Mouse (Mus musculus): ENCODE measurements around the gene Foxj2.

Foxj2 gene

DNA sequence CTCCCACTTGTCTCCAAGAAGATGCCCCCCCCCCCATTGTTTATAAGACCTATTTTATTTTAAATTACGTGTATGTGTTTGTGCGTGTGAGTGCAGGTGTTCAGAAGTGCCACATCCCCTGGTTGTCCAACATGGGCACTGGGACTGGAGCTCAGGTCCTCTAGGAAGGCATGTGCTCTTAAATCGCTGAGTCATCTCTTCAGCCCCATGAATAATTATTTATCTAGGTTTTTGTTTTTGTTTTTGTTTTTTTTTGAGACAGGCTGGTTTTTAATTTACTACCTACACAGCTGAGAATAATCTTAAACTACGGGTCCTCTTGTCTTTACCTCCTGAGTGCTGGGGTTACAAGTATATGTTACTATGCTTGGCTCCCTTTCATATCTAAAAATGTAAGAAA lies 6.1 kb upstream of the Foxj2 start:
- DNase-seq (ENCODE audit: low spot score), result no peak

DNA sequence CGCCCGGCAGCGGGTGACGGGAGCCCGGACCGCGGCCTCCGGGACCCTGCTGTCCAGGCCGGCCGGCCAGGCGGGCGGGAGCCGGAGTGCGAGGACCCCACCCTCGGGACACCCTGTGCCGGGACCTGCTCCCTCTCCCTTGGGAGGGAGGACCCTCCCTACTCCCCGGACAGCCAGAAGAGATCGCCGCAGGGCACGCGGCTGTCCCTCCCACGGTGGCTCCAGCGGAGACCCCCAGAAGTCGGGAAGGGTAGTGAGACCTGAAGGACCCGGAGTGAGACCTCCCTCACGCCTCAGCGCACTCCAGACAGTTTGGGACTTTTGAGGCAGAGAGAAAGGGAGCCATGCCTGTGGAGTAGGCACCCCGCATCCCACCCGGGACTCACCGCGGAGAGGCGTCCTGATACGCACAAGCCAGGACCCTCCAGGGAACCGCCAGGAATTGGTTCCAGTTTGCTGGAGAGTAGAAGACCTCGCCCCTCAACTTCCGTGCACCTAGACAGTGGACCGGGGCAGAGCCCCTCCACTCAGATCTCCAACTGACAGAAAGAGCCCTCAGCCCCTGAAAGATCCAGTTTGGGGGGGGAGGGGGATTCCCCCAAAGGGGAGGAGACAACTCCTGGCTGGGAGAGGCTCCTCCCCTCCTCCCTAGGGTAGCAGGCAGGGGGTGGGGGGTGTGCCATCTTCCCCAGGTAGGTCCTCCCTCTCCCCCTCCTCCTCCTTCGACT lies 521 bp downstream of the Foxj2 start:
- no peak for DNase-seq (ENCODE audit: low spot score)

DNA sequence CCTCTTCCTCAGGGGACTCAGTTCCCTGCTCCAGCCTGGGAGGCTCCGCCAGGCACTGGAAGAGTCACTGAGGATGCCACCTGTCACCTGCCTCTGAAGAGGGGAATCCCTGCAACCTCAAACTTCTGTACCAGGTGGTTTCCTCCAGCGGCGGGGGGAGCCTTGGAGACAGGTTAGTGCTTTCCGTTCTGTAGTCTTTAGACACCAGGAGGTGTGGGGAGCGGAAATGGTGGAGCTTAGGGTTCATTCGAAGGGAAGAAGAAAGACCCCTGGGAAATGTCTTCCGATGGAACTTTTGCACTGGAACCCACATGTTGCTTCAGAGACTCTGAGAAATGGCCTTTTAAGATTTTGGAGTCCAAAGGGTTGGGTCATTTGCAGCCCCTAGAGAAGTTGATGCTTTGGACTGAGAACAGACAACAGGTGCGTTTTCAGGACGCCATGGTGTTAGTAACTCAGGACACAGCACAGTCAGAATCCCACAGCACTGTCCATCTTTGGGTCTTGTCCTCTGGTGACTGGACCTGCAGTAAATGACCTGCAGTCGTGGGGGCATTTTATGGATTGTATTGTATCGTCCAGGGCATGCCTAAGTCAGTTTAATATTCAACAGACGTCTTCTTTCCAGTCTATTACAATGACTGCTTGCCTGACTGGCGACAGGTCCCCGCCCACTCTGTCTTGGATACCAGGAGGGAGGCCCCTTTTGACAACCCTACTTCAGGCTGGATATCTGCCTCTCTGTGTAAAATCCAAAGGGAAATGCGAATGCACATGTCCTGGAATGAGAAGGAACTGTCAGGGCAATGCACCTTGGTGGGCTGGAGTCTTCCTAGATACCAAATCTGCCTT lies 1.3 kb downstream of the Foxj2 start:
- DNase-seq (ENCODE audit: low spot score), result no peak

DNA sequence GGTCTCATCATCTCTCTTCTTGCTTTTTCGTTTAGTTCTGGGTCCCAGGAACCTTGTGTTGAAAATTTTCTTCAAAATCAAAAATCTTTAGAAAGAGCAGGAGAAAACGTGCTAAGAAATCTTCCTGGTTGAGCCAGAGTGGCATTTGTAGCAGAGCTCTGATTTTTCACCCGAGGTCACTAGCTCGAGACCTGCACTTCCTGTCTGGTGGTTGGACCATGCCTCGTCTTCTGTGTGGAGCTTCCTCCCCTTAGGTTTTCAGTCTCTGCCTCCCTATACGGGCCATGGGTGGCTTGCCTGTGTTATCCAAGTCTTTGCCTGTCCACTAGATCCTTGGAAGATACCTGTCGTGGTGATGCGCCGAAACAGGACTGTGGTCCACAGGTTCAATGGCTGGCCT lies 2.1 kb downstream of the Foxj2 start:
- DNase-seq (ENCODE audit: low spot score), result no peak

DNA sequence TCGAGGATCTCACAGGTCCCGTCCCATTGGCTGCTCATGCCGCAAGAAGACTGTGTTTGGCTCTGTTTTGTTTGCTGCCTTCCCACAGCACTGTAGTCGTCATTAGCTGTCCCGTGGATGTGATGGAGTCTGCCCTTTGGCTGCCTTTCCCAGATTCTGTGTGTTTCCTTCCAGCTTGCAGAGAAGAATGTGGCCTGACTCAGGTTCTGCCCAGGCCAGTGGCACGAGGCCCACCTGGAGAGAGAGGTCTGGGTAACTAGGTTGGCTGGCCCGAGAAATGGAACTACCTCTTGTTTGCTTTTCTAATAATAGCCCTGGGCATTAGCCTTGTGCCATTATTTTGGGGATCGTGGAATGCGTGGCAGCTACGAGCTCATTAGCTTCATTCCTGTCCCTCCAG lies 4.4 kb downstream of the Foxj2 start:
- DNase-seq (ENCODE audit: low spot score), result peak; percentile 73

DNA sequence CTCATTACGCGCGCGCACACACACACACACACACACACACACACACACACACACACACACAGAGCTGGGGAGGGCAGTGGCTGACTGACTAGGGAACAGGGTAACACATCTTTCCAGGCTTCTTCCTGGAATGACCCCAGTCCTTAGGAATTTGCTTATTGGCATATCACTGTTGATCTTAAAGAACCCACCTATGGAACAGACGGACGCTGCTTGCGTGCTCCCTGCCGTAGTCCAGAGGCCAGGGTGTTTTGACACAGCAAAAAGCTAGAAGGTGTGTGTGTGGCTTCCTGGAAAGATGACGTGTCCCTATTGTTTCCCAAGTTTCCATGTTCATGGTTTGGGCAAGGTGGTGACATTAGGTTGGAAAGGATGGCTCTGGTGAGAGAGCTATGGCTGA lies 5.5 kb downstream of the Foxj2 start:
- DNase-seq (ENCODE audit: low spot score), result no peak

DNA sequence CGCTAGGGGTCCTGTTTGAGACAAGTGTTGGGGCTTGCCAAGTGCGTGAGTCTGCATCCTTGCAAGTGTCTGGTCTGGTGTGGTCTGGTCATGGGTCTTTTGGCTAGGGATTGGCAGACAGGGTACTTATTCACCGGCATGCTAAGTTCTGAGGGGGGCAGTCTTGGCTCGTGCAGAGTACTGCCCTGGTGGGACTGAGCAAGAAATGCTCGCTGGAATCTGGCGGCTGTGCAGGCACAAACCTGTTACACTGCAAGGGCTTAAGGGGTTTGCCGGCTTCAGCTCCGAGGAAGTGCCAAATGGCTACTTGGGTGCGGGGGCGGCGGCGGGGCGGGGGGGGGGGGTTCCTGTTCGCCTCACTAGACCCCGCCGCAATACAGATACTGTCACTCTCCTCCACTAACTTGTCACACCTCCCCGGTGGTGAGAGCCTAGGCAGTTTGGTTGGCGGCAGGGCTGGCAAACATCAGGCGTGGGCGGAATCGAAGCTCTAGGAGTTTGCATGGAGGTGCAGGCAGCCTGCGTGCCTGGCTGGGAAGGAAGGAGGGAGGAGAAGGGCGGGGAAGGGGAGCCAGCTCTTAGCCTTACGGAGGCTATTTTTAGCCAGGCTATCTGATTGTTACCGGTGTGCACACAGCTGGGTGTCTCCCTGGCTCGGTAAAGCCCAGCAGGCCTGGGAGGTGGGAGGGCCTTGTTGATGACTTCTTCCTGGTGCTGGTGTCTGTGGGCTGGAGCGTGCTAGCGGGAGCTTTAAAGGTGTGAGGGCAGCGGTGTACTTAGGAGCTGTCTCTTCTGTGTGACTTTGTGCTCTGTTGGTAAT lies 6.4 kb downstream of the Foxj2 start:
- DNase-seq (ENCODE audit: low spot score), result peak; percentile 67

DNA sequence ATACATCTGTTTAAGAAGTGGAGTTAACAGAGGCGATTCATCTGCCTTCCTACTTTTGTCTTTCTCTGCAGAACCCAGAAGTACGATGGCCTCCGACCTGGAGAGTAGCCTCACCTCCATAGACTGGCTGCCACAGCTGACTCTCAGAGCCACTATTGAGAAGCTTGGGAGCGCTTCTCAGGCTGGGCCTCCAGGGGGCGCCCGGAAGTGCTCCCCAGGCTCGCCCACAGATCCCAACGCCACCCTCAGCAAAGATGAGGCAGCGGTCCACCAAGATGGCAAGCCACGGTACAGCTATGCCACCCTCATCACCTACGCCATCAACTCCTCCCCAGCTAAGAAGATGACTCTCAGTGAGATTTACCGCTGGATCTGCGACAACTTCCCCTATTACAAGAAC lies 8.4 kb downstream of the Foxj2 start:
- no peak for DNase-seq (ENCODE audit: low spot score)

DNA sequence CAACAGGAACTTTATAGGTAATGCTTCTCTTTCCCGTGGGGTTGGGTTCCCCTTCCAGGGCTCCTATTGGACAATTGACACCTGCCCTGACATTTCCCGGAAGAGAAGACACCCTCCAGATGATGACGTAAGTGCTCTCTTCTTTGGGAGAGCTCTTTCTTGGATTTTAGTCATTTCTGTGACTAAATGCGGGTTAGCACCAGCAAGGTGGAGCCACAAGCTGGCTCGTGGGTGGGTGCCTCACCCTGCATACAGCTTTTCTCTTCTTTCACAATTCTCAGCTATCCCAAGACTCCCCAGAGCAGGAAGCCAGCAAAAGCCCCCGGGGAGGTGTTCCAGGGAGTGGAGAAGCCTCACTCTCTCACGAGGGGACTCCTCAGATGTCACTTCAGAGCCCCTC lies 13.2 kb downstream of the Foxj2 start:
- no peak for DNase-seq (ENCODE audit: low spot score)

DNA sequence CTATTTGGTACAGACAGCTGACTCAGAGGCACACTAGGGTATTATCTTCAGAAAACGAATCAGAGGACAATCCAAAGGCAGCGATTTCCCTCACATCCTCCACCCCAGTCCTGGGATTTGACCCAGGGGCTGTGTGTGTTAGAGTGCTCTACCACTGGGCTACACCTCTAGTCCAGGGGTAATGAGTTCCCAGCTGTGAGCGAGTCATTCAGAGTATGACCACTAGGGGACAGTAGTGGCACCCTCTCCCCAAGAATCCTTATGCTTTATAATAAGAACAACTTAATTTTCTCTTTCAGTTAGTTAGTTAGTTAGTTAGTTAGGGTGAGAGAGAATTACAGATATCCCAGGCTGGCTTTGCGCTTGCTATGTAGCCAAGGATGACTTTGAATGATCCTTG lies 14.7 kb downstream of the Foxj2 start:
- peak; percentile 66 for DNase-seq (ENCODE audit: low spot score)

DNA sequence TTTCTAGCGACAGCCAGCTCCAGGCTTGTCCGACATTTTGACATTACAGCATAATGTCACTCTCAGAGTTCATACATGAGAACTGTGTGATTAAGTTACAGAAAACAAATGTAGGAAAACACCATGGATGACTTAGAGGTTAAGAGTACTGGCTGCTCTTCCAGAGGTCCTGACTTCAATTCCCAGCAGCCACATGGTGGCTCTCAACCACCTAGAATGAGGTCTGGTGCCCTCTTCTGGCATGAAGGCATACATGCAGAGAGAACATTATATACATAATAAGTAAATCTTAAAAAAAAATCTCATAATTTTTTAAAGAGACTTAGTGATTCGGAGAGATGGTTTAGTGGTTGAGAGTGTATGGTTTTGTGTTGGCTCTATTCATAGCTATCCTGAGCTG lies 17.3 kb downstream of the Foxj2 start:
- DNase-seq (ENCODE audit: low spot score), result no peak

DNA sequence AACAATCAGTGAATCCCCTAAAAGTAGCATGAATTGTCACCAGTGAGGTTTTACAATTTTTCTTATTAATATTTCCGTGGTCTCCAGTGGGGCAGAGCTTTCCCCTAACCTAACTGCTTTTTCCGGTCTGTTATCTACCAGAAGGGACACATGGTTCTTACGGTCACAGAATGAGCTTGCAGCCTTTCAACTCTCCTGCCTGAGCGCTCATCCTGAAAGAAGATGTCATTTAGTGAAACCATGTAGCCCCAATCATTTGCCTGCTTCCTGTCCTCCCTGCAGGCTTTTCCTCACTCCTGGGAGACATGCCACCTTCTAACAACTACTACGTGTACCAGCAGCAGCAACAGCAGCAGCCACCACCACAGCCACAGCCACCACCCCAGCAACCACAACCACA lies 17.8 kb downstream of the Foxj2 start:
- DNase-seq (ENCODE audit: low spot score), result no peak

DNA sequence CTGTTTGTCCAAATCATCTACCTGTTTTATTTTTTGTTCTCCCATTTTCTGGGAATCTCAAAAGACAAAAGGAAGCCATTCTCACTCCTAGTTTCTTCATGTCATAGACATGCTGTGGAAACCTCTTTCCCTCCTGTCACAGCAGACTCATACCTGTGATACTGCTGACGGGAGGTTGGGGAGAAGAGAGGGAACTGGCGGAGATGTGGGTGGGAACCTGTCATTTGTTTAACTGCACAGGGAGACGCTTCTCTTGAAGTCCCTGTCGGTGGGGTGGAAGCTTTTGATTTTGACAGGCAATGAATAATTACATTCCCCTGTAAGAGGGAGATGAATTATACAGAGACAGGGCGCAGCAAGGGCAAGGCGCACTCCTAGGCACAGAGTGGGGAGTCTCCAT lies 24.0 kb downstream of the Foxj2 start:
- no peak for DNase-seq (ENCODE audit: low spot score)

DNA sequence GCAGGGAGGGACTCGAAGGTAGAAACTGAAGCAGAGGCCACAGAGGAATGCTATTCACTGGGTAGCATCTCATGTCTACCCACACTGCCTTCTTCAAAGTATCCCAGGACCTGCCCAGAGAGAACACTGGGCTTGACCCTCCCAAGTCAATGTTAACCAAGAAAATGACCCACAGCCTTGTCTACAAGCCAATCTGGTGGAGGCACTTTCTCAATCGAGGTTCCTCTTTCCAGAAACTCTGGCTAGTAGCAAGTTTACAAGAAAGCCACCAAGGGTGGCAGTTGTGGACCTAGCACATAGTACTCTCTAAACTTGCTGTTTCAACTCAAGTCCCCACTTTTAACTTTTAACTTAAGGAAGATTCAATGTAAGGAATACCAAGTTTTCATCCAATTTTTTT lies 33.0 kb downstream of the Foxj2 start:
- no peak for DNase-seq (ENCODE audit: low spot score)

DNA sequence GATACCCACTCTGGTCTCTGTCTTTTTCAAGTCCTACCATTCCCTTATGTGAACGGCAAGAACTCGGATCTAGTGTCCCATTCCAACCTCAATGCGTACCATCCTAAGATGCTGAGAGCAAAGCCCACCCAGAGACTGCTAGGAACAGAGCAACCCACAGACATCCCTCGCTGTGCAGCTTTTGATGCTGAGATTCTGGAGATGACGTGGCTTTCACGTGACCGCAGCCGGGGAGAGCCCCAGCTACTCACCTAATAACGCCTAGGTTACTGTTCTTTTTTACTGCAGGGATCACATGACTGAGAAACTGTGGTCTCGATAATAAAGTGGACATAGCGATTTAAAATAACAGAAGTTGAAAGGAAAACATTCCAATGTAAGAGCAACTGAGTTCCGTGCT lies 34.8 kb downstream of the Foxj2 start:
- DNase-seq (ENCODE audit: low spot score), result no peak

DNA sequence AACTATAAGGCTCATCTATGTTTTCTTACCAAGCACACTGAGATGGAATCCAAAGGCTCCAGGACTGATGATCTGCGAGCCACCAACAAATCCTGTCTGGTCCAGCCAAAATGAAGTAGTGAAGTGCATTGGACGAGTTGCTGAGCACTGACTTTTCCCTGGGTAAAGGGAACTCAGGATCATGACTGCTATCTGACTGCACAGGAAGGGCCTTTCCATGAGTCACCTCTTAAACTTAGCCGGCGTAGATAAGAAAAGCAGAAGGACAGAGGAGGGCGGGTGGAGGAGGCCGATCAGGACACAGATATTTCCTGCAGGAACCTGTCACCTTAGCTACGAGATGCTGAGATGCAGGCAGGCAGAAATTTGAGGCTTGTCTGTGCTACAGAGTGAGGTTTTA lies 36.2 kb downstream of the Foxj2 start, which contains the start of gene C3ar1:
C3ar1 (minus strand) TSS at position 207 of the 400 bp plus-strand sequence.
- DNase-seq (ENCODE audit: low spot score), result no peak

DNA sequence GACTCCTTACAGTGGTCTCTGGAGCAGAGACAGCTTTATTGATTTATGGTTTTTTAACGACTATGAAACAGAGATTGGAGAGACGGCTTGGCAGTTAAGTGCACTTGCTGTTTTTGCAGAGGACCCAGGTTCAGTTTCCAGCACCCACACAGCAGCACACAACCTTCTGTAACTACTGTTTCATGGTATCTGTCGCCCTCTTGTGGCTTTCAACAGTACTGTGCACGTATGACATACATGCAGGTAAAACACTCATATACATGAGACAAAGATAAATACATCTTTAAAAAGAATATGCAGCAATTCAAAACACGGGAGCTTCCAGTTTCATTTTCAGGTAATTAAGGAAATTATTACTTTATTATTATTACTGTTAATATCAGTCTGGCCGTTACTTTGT lies 42.7 kb downstream of the Foxj2 start:
- no peak for DNase-seq (ENCODE audit: low spot score)

DNA sequence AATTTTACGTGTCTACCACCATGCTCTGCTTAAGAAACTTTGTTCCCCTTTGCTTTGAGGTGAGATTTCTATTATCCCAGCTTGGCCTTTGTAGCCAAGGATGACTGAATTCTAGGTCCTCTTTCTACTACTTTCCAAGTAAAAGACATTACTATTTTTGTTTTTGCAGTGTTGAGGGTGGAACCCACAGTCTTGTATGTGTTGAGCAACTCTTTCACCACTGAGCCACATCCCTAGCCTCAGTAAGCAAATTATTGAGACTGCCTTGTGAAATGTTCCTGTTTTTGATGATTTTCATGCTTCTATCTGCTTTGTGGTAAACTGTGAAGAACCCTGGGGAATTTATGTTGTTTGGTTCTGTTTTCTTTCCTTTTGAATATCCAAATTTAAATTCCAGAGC lies 43.2 kb downstream of the Foxj2 start:
- DNase-seq (ENCODE audit: low spot score), result no peak

DNA sequence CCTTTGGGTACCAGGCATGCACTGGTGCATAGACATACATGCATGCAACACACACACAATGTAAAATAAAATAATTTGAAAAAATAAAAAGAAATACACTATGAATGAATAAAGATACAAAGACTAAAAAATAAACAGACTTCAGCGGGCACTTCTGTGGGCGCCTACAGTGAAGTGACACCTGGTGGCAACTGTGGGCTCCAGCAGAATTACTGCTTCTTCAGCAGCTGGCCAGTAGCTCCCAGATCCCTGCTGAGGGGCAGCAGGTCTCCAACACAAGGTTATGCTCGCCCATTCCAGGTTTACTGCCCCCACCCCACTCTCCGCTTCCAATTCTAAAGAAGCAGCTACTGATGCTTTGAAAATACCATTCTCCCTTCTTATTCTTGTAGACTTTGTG lies 48.2 kb downstream of the Foxj2 start:
- no peak for DNase-seq (ENCODE audit: low spot score)

DNA sequence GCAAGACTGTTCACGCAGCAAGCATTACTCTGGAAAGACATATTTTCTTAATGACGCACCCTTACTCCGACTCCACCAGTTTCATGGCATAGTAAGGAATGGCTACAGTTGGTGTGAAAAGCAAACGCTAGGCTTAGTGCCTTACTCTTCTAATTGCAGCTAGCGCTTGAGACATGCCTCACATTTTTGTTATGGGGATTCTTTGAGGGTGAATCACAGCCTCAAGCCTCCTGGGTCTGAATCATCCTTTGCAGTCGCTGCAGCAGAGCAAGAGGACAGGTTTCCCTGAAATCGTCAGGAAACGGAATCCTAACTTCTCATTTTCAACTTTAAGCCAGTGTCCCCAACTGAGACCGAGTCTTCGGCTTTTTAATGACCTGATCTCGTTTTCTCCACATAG lies 50.1 kb downstream of the Foxj2 start:
- DNase-seq (ENCODE audit: low spot score), result peak; percentile 39

DNA sequence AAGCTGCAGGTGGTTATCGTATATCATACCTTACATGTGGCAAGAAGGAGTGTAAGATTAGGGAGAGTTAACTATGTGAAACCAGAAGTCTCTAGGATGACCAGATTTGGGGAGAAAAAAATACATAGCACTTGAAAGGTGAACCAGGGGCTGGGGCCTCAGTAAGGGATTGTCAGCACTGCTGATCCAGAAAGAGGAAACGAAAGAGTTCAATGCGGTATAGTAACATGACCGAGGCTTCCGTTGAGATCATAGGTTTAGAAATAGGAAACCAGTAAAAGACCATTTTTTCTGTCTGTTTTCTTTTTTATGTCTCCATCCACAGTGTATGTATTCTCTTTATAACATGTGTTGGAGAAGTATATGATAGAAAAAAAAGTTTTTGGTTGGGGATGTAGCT lies 53.1 kb downstream of the Foxj2 start:
- DNase-seq (ENCODE audit: low spot score), result no peak

DNA sequence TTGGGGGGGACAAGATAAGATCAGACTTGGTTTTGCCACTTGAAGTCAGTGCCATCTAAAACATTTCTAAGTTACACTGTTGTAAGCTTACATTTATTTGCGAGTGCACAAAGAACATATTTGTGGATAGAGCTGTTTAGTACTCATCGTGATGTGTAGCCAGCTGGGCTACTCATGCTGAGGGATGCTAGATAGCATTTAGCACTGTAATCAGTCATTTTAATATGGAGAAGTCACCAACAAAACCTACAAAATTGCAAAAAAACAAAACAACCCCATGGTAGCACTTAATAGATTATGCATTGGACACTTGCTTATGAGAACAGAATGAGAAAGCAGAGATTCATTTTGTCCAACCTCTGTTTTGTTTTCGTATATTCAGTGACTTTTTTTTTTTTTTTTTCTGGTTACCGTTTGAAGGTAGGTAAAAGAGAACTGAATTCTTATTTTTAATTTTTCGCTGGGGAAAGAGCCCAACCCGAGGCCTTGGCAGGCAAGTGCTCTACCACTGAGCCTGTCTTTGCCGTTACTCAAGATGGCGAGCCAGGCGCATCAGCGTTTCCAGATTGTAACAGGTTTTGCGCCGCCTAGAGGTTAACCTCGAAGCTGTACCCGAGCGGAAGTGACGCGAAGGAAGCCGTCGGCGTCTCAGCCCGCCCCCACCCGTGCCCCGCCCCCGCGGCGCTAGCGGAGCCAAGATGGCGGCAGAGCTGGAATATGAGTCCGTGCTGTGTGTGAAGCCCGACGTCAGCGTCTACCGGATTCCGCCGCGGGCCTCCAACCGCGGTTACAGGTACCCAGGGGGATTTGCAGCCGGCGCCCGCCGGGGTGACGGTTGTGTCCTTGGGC lies 54.4 kb downstream of the Foxj2 start, which contains the start of gene Necap1:
Necap1 (plus strand) TSS at position 604 of the 849 bp plus-strand sequence.
- DNase-seq (ENCODE audit: low spot score), result peak; percentile 99

Data from adipocyte (in vitro differentiated cells).